Mouse (Mus musculus) layer of hippocampus, postnatal 25 days (tissue): ENCODE measurements around the gene Tsku. TPM values are rescaled to one million over a fixed set of nuclear protein-coding genes. Genes with fewer than 3 reads are reported as not detected.

Source experiments
- DNase-seq, 2 experiments: peaks; one replicate each; pipeline ENCODE4 v3.0.0; 2022; ENCODE audit warnings: mixed read lengths in 2 of 2, low spot score in 1 of 2; ENCODE audit errors: extremely low spot score in 1 of 2
- total RNA-seq, 2 experiments: library from RNA; stranded (reverse); gene quantifications; 2 replicates each; pipeline ENCODE4 v1.2.3; 2021

The Tsku gene
- total RNA-seq, 2 experiments from 2014 or later = 2.3 to 2.6 TPM

DNA sequence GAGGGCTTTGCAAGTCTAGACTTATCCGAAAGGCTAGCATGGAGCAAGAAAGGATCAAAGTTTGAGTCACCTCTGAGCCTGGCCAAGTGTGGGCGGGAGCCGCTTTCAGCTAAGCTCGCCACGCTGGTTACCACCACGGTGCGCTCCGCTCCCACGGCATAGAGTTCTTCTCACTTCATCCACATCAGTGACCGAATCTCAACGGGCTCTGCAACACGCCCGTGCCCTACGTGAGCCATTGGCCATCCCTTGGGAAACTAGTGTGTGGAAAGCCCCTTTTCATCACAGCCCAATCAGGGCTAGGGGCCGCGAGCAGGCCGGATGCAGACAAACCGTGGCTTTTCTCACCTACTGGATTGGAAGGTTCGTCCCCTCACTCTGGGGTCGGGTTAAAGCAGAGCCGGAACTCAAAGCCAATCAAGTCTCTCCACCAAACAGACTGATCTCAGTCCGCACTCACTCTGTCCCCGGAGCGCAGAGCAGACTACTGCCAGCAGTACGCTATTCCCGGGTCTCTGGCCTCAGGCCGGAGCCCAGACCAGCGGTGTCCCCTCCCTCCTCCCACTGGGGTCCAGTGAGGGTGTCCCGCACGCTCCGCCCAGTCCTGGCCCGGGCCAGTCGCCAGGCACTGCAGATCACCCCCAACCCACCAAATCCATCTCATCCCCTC is 1.0 kb downstream of the Tsku start:
- no peak for DNase-seq

DNA sequence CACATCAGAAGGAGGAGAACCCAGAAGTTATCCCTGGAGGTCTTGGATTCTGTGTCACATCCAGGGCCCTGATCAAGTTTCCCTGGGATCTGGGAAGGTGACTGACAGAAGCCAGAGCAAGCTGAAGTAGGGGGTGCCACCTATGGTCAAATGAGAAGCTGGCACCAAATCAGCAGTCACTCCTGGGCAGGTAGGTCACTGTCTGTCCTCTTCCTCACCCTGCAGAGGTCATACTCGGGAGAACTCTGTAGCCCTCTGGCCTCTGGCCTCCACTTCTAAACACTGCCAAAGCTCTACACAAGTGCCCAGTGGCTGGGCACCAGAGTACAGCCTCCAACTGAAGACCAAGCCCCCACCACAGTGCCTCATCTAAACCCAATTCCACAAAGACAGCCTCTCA is 3.1 kb downstream of the Tsku start:
- DNase-seq = no peak

DNA sequence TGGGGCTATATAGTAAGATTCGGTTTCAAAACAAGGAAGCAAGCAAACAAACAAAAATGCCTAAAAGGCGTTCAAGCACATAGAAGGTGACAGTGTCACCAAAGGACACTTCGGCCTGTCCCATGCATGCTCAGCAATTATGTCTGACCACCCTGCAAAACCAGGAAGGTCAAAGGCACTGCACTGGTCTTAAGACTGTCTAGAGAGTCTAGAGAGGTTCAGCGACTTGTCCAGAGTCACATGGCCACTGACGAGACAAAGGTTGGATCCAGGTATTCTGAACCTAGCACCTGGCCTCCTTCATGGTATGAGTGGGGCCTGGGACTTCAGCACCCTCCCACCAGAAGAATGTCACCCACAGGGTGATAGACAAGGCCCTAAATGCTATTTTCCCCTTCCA is 3.8 kb downstream of the Tsku start:
- no peak for DNase-seq

DNA sequence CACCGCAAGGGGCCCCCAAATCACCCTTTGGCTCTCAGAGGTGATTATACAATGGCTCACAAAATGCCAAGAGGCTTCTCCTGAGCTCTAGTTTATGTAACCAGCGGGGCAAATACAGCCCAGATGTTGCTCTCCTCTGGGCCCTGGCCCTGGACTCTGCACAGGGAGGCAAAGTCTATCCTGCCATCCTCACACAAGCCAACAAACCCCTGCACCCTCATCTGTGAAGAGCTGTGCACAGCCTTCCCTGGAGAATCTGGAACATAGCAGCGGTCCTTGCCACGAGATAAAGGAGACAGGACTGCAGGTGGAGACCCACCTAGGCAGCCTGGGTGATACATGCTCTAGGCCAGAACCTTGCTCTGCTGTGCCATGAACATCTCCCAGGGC is 6.2 kb downstream of the Tsku start:
- no peak for DNase-seq

DNA sequence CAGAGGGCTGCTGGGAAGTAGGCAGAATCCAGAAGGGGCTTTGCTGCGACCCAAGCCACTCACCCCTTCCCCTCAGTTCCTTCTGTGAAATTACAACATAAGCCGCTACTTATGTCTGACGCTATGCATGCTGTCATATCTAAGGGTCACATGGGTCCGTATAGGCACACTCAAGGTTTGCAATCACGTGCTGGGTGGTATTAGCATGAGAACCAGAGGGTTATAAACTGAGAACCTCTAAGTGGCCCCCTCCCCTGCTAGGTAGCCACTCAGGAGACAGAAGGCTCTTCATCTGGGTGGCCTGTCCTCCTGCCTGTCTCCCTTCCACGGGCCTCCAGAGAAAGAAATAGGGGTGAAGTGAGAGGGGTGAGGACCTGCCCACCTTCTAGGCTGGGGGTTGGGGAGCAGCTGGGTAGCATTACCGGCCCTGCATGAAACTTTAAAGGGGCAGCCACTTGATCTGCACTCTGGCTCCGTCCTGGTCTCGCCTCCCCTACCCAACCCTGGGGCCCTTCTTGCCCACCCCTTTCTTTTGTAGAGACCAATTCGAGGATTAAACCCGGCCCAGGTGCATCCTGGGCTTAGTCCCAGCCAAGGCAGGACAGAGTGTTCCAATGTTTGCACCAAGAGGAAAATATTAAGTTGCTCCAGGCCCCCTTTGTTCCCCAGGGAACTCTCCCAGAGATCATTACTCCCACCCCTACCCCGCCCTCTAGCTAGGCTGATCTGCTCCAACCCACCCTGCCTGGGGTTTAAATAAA is 6.8 kb downstream of the Tsku start:
- DNase-seq = no peak

DNA sequence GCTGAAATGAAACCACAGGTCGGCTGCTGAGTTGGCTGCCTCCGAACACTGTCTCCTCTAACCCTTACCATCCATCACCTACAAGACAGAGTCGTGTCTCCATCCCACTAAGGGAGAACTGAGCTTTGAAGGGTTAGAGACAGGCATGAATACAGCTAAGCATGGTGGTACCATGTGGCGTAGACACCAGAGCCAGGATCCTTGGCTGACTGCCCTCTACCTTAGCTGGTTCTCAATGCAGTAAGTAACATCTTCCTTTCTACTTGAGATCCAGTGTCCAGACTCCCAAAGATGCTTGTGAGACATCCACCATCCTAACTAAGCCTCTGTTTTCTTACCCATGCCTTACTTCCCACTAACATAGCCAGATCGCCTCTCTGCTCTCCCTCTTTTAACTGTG is 7.5 kb downstream of the Tsku start:
- no peak for DNase-seq

DNA sequence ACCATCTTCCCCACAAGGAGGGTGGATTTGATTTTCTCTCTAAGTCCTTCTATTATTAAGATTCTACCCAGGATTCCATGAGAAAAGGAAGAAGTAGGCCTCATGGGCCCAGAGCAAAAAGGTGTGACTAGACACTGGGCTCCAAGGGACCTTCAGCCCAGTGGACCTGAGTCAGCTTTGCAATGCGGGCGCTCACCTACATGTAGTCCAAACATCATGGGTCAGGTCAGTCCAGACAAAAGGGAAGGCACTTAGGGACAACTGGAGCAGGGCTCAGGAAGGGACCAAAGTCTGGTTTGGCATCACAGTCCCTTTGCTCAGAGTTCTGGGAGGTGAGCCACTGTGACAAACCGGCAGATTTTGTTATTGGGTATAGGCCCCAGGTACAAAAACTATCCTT is 9.6 kb downstream of the Tsku start:
- DNase-seq = no peak

DNA sequence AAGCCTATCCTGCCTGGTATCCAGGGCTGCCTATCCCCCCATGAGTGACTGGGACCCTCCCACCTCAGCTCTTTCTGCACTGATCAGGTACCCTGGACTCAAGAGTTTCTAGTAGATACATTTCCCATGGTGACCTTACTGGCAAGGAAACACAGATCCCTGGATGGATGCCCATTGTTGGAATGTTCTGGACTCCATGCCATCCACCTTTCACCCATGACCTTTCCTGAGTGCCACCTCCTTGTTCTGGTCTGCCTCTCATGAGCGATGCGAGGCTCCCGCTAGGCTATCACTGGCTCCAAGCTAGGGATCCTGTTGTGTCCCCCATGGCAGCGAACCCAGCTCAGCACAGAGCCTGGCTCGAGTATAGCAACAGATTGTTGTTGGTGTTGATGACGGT is 11.3 kb downstream of the Tsku start:
- no peak for DNase-seq

DNA sequence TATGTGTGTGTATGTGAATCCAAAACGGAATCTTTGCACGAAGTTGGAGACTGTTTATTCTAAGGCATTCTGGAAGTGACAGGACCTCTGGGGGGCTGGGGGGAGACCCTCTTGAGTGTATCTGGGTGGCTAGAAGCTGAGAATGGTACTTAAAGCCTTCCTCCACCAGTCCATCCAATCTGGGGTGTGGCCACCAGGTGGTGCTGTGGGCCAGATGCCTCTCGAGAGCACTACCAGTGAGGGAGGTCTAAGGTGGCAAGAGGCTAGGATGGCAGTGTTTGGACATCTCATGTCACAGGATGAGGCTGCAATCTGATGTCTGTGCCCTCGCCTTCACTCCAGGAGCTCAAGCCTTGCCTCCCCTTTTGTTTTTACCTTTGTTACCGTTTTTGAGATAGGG is 12.0 kb downstream of the Tsku start:
- DNase-seq = peak; percentile 79 to 98

DNA sequence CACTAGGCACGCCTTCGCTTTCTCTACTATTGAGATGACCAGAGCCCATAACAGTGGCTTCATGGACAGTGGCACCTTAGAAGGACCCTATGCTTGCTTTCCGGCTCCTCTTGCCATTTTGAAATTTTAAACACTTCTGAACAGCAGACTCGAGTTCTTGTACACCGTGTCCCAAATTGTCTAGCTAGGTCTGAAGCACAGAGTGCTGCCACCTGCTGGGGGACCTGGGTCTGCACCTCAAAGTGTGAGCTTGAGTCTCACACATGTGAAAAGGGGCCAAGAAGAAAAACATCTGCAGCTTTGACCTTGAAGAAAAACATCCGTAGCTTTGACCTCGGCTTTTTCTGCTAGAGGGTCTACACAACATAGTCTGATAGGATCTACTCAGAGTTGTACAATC is 13.1 kb downstream of the Tsku start:
- DNase-seq = peak; percentile 43 to 76

DNA sequence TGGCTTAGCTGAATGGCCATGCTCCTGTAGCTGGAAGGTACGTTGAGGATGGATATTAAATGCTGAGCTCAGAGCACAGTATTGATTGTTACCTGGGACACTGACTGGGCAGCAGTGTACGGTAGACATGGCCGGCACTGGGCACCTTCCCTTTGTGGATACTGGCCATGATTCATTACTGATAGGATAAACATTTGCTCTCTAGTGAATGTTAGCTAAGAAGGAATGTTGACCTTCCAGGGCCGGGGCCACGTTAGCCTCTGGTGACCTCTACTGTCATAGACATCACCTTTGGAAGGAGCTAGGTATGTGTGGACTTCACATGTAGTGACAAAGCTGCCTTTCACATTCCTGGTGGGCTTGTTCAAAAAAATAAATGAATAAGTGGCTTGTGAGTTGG is 13.7 kb downstream of the Tsku start:
- no peak for DNase-seq

DNA sequence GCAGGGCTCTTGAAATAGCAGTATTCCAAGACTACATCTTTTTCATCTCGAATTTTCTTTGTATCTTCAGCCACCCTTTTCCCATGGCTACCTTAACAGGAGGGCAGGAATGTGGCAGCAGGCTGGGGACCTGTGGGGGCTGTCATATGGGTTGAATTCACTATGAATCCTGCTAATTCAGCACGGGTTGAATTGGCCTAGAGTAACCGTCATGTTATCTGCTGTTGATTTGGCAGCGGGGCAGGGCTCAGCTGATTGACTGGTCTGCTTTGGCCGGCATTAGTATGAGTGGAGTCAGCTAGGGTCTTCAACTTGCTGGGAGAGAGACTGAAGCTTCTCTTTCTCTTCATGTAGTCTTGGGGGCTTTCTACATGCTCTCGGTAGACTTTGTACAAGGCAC is 16.1 kb downstream of the Tsku start:
- no peak for DNase-seq

DNA sequence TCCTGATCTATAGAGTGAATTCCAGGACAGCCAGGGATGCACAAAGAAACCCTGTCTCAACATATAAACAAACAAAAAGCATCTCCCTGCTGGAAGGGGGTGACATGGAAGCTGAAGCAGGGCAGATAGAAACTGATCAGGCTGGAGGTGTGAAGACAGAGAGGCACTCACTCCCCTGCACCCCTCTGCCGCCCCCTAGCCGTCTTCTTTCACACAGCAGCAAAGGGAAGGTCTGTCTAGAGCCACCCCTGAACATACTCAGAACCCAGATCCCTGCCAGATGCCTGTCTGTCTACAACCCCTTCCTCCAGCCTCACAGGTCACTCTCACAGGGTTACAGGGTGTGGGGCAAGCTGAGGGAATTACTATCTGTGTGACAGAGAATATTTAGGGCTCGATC is 16.8 kb downstream of the Tsku start:
- DNase-seq = peak in 1 of 2 experiments; percentile 64

DNA sequence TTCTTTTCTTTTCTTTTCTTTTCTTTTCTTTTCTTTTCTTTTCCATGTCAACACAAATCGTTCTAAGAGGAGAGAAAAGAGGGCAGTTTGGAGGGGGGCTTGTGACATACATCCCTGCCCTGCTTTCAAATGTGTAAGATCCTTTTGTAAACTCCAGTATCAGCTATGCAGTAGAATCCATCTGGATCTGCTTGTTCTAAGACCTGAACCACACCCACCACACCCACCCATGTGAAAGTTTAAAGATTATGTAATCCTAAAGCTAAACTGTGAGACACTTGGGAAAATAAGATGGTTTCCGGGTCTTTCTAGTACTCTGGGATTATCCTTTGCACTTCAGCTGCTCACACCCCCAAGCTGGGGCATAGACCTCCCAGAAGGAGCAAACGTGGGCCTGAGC is 18.9 kb downstream of the Tsku start:
- no peak for DNase-seq

DNA sequence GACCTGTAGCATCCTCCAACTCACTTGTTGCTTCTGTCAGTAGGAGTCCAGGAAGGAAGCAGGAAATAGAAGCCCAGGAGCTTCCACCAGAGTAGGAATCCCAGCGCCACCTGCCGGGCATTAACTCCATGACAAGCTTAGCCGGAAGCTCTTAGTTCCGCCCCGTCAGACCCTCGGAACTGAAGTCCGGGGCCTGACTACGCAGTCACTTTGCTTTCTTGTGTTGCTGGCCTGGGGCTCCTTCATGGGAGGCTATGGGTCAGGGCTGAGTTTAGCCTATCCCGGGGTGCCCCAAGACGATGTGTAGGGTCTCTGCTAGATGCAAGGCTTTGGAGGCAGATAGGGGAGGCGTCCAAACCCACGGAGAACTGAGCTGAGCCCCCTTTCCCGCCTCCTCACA is 19.7 kb downstream of the Tsku start:
- DNase-seq = peak; percentile 75 to 95

DNA sequence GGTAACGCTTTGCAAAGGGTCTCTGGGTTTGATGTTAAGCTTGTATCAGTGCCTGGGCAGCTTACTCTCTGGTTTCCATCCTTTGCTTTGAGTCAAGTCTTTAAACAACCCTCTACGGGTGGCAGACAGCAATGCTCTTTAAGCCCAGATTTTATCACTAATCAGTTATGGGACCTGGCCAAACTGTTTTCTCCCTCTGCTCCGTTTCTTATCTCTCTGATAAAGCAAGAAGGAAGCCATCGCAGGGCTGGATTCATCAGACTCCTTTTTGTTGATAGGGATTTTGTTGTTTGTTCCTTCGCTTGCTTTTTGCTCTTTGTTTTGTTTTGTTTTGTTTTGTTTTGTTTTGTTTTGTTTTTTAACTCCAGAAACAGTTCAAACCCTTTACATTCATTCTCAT is 20.8 kb downstream of the Tsku start:
- no peak for DNase-seq

DNA sequence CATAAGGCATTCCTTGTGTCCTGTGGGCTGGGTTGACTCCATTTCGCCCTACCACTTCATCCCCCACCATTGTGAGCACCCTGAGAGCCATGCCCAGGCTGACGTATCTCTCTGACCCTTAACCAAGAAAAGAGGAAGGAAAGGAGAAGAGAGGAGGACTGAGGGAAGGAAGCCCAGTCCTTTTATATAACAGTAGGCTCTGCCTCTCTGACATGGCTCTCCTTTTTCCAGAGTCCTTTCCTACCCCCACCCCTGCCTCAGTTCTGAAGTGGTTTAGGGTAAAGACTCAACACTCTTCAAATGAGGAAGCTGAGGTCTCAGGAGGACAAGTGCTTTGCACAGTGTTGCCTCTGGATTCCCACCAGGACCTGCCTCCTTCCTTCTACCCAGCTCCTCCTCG is 27.1 kb downstream of the Tsku start:
- DNase-seq = no peak

DNA sequence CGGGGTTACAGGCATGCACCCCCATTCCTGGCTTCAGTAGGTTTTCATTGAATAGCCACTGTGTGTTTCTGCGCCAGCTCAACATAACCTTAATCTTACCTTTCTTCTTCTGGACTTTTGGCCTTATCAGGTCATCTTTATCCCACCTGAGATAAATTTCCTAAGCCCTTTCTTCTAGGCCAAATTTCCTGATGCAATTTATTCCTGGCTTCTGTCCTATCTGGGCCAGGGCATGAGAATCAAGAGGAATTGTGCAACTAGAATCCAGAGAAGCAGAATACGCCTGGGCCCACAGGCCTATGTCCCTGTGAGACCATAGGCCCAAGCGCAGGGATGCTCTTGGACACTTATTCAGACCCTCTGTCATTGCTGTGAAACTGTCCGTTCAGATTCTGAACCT is 27.6 kb downstream of the Tsku start:
- DNase-seq = no peak

DNA sequence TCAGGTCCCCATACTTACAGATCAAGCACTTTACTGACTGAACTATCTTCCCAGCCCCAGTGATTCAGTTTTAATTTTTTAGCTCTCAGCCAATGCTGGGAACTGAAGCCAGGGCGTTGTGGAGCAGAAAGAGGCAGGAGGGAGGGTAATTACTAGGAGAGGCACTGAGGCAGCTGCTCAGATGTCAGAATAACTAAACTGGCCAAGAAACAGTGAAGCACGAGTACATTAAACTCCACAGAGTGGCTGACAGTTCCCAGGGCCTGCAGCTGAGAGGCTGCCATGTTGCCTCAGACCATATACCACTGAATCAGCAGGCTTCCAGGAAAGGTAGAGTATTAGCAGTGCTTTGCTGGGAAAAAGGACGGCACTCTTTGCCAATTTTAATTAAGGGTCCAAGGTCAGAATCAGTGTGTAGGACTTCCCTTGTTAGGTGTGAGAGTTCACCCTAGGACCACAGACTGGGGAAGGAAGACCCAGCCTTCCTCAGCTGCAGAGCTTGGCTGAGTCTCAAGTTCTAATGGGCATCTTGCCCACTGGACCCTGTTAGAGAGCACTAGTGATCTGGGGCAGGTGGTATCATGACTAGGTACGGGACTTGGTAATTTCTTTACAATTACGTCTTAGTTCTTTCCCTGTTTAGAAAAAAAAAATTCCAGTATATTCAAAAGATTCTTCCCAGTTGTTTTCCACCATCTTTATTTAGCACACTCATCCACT is 28.3 kb downstream of the Tsku start:
- no peak for DNase-seq

DNA sequence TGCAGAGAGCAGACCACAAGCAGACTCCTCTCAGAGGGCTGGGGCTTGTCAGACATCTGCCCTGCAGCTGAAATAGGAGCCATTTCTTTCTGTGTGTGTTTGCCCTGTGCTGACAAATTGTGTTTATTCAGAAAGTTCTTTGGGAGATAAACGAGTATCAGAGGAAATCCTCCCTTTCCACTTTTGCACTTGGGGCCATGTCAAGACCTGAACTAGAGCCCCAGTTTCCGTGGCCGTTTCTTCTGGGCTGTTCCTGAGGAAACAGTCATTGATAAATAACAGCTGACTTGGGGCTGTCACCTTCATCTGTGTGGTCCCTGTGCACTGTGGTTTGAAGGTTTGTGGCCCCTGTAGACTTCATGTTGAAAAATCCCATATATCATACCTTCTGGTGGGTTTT is 29.2 kb downstream of the Tsku start:
- no peak for DNase-seq

DNA sequence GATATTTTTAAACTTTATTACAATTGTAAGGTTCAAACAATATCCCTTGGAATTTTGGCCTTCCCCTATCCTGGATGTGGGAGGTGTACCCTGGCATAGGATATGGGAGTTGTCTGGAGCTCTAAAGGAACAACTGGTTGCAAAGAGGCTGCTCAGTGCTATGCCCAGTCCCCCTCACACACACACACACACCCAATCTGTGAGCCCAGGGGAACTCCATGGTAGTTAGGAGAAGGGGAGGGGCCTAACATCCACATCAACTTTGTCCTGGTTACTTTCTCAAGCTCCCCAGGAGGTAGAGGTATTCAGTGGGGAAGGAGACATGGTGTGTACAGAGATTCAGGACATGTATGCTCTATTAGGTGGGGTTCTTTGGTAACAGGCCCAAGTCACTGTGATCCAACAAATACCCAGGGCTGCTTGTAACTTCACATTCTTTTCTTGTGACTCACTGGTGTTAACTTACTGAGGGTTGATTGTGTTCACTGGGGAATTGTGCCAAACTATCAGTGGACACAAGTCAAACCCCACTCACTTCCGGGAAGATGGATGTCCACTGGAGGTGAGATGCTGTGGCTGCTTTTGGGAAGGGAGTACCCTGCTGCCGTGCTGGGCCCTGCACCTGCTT is 30.6 kb downstream of the Tsku start:
- DNase-seq = no peak
